Mouse (Mus musculus): ENCODE measurements around the gene Fam187a. TPM values are rescaled to one million over a fixed set of nuclear protein-coding genes. Genes with fewer than 3 reads are reported as not detected.

Fam187a gene
- total RNA-seq (2018; cell fraction: chromatin; rRNA removed) = not detected
- total RNA-seq (2018; cell fraction: cytosol; rRNA removed) = not detected
- not detected for total RNA-seq (2018; cell fraction: nucleus; rRNA removed)
- polyA plus RNA-seq (2018) = not detected in 3 replicates

DNA sequence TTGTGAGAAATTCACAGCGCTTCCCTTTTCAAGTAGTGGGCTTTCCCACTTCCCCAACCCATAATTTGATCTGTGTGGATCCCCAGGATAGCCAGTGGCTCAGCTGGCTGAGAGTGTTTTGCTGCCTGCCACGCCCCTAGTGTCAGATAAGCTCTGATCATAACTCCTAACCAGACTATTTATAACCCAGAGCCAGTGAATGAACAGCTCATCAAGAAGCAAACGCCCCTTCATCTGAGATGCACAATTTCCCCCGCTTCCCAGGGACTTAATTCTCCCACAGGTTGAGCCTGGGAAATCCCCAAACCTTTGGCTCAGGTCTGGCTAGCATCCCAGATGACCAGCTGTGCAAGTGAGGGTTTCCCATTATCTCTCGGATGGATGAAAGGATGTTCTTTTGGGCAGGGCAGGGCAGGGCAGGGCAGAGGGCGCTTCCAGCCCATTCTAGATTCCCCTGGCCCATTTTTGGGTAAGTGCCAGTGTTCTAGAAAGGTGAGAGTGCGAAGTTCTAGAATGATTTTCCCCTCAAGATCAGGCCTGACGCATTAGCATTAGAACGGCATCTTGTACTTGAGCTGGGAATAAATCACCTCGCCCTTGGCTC lies at the start of gene Fam187a:
Gene Fam187a, plus strand, starts transcription at position 554 of the 604 bp plus-strand sequence.
- 70% methylated on average over 10 of the region's 10 CpGs for WGBS (ENCODE audit: missing documents)
- Histone ChIP-seq H3K4me3 (ENCODE audit: inconsistent target) (no peak within 1 kb of the TSS), H3K79me2 (ENCODE audit: inconsistent target) (peaks cover 9% of the 10 kb centered on the region), H3K27ac (no peak within 1 kb of the TSS), H3K36me3 (ENCODE audit: inconsistent target) (no peaks in the 10 kb centered on the region)

DNA sequence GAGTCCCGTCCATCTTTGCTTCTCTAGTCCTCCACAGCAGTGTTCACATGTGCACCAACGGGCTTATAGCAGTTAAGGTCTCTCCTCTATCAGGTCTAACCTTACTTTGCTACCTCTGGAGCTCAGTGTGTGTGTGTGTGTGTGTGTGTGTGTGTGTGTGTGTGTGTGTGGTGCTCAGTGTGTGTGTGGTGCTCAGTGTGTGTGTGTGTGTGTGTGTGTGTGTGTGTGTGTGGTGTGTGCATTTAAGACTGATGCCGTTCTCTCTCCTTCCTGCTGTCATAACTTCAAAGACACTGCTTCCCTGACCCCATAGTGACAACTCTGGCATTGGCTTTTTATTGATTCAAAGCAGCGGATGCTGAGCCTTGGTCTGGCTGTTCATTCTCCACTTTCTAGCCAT lies 49.4 kb upstream of the Fam187a start, which contains the start of gene Higd1b:
Gene Higd1b, plus strand, starts transcription at position 301 of the 400 bp plus-strand sequence.
- peaks cover 27% of the 10 kb centered on the region; the same call in 1 of the 2 replicates for H3K36me3 ChIP-seq (ENCODE audit: inconsistent target)
- no peak within 1 kb of the TSS for H3K4me3 ChIP-seq (ENCODE audit: inconsistent target)
- H3K27ac ChIP-seq = no peak within 1 kb of the TSS
- no peaks in the 10 kb centered on the region for H3K79me2 ChIP-seq (ENCODE audit: inconsistent target)
- WGBS (ENCODE audit: missing documents) = 78% methylated on average over 4 of the region's 4 CpGs

DNA sequence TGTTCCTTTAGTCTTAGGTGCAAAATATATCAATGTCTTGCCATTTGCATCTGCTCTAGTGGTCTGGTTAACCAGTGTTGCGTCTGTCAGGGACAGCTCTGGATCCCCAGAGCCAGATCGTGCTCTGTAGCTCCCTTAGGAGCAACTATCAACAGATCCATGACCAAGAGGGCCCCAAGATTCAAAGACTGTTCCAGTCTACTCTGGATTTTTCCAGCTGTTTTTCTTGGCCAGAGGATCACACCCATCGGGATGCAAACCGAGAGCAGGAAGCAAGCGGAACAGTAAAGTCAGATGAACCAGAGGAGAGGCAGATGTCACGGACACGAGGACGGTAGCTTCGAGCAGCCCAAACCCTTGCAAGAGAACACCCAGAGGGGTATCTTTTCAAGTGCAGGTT lies 48.8 kb upstream of the Fam187a start:
- Histone ChIP-seq H3K79me2 (ENCODE audit: inconsistent target) (no peaks in the 10 kb centered on the region), H3K4me3 (ENCODE audit: inconsistent target) (no peak overlapping the region), H3K36me3 (ENCODE audit: inconsistent target) (peaks cover 33% of the 10 kb centered on the region), H3K27ac (no peak overlapping the region)
- 91% methylated on average over 9 of the region's 9 CpGs for WGBS (ENCODE audit: missing documents)

DNA sequence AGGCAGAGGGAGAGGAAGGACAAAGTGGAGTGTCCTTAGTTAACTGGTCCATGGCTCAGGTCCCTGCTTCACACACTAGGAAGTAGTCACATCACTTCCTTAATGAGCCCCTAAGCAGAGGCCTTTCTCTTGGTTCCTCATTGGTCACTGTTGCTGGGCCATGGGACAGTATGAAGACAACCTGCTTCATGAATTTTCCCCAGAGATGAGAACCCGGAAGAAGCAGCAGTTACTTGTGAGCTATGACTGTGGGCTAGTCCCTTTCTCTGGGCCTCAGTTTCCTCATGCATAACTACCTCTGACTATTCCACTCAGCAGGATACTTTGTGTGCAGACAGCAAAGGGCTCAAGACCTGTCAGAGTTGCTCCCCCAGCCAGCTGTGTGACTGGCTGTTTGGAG lies 47.6 kb upstream of the Fam187a start:
- no peaks in the 10 kb centered on the region for H3K79me2 ChIP-seq (ENCODE audit: inconsistent target)
- H3K4me3 ChIP-seq (ENCODE audit: inconsistent target) = no peak overlapping the region
- peaks cover 43% of the 10 kb centered on the region for H3K36me3 ChIP-seq (ENCODE audit: inconsistent target)
- 92% methylated on average over 1 of the region's 1 CpGs for WGBS (ENCODE audit: missing documents)
- H3K27ac ChIP-seq = no peak overlapping the region

DNA sequence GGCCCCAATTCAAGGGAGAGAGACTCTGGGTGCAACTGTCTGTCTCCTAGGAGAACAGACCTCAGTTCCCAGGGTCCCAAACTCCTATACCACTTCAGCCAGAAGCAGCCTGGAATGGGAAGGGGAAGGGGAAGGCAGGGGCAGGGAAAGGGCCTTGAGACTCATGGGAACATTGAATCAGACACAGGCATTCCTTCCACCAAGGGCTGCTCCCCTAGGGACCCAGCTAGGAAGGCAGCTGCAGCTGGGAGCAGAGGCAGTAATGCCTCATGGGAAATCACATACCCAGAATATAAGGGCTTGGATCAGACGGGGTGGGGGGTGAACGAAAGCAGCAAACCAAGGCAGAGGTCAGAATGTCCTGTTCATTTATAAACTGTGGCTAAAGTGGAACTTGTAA lies 46.8 kb upstream of the Fam187a start:
- no peaks in the 10 kb centered on the region for H3K79me2 ChIP-seq (ENCODE audit: inconsistent target)
- H3K27ac ChIP-seq = no peak overlapping the region
- peaks cover 51% of the 10 kb centered on the region for H3K36me3 ChIP-seq (ENCODE audit: inconsistent target)
- no peak overlapping the region for H3K4me3 ChIP-seq (ENCODE audit: inconsistent target)
- 100% methylated on average over 2 of the region's 2 CpGs for WGBS (ENCODE audit: missing documents)

DNA sequence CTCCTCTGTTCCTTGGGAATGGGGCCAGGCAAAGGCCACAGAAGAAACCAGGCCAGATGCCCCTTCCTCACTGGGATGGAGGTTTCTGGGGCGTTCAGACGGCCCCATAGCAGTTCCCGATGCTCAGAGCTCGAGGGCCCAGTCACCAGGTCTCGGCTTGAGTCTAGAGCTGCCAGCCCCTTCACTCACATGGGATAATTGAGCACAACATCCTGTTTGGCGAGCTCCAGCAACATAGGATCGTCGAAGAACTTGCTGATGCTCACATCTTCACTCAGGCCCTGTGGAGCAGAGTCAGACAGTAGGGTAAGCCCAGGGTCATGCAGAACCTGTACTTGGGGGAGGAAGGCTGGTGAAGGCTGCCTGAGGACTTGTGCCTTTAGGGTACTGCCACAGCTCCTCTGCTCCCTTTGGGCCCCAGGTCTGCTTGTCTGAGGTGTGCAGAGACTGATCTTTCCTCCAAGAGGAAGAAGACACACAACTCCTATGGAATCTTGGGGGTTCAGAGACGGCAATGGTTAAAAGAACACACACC lies 46.3 kb upstream of the Fam187a start:
- Histone ChIP-seq H3K36me3 (ENCODE audit: inconsistent target) (peaks cover 56% of the 10 kb centered on the region), H3K27ac (no peak overlapping the region), H3K4me3 (ENCODE audit: inconsistent target) (no peak overlapping the region), H3K79me2 (ENCODE audit: inconsistent target) (no peaks in the 10 kb centered on the region)
- 92% methylated on average over 9 of the region's 9 CpGs for WGBS (ENCODE audit: missing documents)

DNA sequence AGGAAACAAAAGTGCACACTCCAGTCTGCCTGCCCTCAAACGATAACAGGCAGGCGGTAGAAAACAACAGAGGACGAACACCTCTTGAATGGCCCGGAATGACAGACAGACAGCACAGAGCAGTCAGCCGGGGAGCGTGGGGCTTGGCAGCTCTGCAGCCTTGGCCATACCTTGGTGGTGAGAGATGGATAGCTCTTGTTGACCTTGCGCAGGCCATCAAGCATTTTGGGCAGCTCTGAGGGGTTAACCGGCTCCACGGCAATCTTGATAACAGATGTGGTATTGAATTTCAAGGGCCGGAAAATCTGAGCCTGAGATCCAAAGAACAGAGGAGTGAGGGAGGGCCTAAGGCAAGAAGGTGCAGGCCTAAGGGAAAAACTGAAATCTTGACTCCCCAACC lies 39.0 kb upstream of the Fam187a start:
- WGBS (ENCODE audit: missing documents) = 97% methylated on average over 10 of the region's 10 CpGs
- no peak overlapping the region for H3K4me3 ChIP-seq (ENCODE audit: inconsistent target)
- no peaks in the 10 kb centered on the region for H3K79me2 ChIP-seq (ENCODE audit: inconsistent target)
- H3K36me3 ChIP-seq (ENCODE audit: inconsistent target) = peaks cover 90% of the 10 kb centered on the region
- H3K27ac ChIP-seq = no peak overlapping the region

DNA sequence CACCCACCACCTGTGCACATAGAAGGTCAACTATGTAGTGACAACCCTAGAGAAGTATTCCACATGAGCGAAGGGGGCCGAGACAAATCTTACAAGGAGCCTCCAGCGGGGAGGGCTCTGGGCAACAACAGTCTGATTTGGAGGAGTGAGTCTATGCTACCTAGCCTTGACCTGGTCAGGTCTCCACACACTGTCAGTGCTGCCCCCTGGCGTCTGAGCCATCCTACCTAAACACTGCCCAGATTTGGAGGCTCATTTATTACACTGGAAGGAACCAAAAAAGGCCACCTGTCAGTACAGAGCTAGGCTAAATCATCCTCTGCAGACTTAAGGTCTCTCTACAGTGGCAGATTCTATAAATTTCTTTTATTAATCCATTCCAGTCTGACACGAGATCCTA lies 33.1 kb upstream of the Fam187a start:
- Histone ChIP-seq H3K4me3 (ENCODE audit: inconsistent target) (no peak overlapping the region), H3K36me3 (ENCODE audit: inconsistent target) (peaks cover 58% of the 10 kb centered on the region), H3K27ac (no peak overlapping the region), H3K79me2 (ENCODE audit: inconsistent target) (no peaks in the 10 kb centered on the region)
- 81% methylated on average over 5 of the region's 5 CpGs for WGBS (ENCODE audit: missing documents)

DNA sequence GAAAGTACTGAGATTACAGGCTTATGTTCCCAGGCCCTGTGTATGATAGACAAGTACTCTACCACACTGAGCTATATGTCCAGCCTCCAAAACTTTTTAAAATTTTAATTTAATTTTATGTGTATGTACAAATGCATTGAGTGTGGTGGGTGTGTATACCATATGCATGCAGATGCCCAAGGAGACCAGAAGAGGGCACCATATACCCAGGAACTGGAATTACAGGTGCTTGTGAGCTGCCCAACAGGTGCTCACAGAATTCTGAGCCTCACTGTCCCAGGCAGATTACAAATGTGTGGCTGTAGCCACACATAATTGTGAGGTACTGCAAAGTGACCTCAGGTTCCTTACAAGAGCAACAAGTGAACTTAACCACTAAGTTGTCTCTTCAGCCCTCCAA lies 31.2 kb upstream of the Fam187a start:
- peaks cover 59% of the 10 kb centered on the region for H3K36me3 ChIP-seq (ENCODE audit: inconsistent target)
- no peaks in the 10 kb centered on the region for H3K79me2 ChIP-seq (ENCODE audit: inconsistent target)
- no peak overlapping the region for H3K4me3 ChIP-seq (ENCODE audit: inconsistent target)
- no peak overlapping the region for H3K27ac ChIP-seq

DNA sequence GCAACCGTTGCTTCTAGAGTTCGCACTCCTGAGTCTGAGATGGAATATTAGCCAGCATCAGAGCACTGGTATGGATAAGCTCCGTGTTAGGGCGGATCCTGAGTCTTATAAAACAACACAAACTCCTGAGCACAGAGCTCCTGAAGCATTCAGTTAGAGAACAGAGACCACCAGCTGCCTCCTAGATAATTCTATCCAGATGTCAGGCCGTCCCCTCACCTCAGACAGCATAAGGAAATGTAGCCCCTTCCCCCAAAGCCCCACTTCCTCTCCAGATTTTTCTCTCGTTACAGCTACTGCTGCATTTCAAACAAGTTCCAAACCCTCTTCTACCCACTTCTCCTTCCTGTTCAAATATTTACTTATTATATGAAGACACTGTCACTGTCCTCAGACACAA lies 29.0 kb upstream of the Fam187a start:
- H3K4me3 ChIP-seq (ENCODE audit: inconsistent target) = no peak overlapping the region
- H3K27ac ChIP-seq = no peak overlapping the region
- peaks cover 63% of the 10 kb centered on the region for H3K36me3 ChIP-seq (ENCODE audit: inconsistent target)
- WGBS (ENCODE audit: missing documents) = 77% methylated on average over 6 of the region's 6 CpGs
- H3K79me2 ChIP-seq (ENCODE audit: inconsistent target) = no peaks in the 10 kb centered on the region

DNA sequence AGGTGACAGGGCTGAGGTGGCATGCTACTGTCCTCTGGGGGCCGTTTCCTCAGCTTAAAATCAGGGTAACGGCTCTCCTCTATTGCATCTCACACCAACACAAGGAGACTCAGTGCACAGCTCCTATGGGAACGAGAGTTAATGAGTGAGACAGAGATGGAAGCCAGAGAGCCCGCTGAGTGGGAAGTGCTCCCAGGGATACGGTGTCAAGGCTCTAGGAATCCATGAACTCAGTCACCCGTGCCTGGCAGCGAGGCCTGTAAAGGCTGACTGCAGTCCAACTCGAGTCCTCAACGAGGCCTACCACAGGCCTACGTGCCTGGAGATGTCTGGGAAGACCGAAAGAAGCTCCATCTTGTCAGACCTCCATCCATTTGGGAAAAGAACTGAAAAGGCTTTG lies 26.0 kb upstream of the Fam187a start:
- no peak overlapping the region for H3K4me3 ChIP-seq (ENCODE audit: inconsistent target)
- WGBS (ENCODE audit: missing documents) = 96% methylated on average over 10 of the region's 11 CpGs
- H3K36me3 ChIP-seq (ENCODE audit: inconsistent target) = peaks cover 58% of the 10 kb centered on the region
- H3K79me2 ChIP-seq (ENCODE audit: inconsistent target) = no peaks in the 10 kb centered on the region
- no peak overlapping the region for H3K27ac ChIP-seq

DNA sequence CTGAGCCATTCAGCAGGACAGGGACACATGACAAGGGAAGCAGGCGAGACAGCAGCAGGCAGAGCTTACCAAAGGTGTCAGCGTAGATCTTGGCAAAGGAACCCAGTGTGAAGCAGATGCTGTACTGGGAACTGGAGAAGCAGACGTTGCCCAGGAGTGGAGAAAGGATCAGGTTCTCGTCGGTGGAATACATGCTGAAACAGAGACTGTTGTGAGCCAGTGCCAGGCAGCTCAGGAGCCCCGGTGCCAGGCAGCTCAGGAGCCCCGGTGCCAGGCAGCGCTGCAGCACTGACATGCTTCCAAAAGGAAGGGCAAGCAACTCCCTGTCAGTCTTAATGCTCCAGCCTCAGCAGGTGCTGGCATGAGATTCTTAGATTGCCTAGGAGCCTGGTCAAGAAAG lies 25.0 kb upstream of the Fam187a start:
- Histone ChIP-seq H3K79me2 (ENCODE audit: inconsistent target) (no peaks in the 10 kb centered on the region), H3K27ac (no peak overlapping the region), H3K4me3 (ENCODE audit: inconsistent target) (no peak overlapping the region), H3K36me3 (ENCODE audit: inconsistent target) (peaks cover 53% of the 10 kb centered on the region)
- 97% methylated on average over 8 of the region's 8 CpGs for WGBS (ENCODE audit: missing documents)

DNA sequence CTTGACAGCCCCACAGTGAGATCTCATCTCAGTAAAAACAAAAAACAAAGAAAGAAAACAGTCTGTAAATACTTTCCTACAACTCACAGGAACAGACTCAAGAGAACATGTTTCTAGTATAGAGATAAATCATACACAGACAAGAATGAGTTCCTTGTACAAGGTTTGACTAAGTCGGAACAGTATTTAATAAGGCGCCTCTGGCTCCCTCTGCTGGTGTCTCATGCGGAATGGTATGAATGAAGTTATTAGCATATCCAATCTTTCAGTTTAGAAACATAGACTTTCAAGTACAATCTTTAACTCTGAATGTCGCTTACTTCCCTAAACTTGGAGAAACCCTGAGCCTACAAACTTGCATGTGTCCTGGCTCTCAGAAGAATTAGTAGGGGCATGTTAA lies 20.7 kb upstream of the Fam187a start:
- H3K4me3 ChIP-seq (ENCODE audit: inconsistent target) = no peak overlapping the region
- no peak overlapping the region for H3K27ac ChIP-seq
- peaks cover 54% of the 10 kb centered on the region for H3K36me3 ChIP-seq (ENCODE audit: inconsistent target)
- no peaks in the 10 kb centered on the region for H3K79me2 ChIP-seq (ENCODE audit: inconsistent target)
- 28% methylated on average over 4 of the region's 4 CpGs for WGBS (ENCODE audit: missing documents)

DNA sequence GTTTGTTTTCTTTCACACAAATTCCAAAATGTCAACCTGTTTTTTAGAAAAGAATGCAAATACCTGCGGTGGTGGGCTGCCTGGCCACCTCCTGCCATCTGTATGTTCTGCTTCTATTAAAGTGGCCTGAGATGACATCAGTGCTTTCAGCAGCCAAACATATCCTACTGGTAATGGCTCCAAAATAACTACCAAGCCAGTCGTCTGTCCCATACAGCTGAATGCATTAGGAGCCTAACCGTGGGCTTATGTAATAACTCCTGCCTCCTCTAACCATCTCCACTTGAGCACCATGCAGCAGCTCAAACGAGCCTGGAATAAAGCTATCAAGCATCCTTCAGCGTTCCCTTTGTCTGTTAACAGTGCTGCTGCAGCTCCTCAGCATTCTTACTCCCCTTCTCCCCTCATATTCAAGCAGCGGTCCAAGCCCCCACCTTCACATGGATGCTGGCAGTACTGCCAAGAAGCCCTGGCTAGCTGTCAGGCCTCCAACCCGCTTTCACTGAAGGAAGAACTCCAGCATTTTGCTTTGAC lies 10.1 kb upstream of the Fam187a start:
- Histone ChIP-seq H3K36me3 (ENCODE audit: inconsistent target) (peaks cover 48% of the 10 kb centered on the region; the same call in 1 of the 2 replicates), H3K4me3 (ENCODE audit: inconsistent target) (no peak overlapping the region), H3K79me2 (ENCODE audit: inconsistent target) (peaks cover 17% of the 10 kb centered on the region), H3K27ac (no peak overlapping the region)
- 93% methylated on average over 7 of the region's 7 CpGs for WGBS (ENCODE audit: missing documents)

DNA sequence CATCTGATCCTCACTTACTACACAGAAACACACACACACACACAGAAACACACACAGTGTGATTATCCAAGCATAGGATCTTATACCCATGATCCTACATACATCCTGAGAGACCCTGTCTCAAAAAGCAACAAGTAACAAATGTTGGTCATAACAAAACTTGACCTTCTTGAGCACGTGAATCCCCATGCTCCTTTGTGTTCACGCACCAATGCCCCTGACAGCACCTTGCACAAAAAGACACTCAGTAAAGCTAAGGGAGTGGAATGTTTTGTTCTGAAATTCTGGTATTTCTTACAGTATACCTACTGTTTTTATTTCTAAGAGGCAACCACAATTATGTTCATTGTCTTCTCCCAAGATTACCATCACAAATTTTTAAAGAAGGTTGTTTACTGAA lies 5.4 kb upstream of the Fam187a start:
- H3K27ac ChIP-seq = no peak overlapping the region
- 96% methylated on average over 2 of the region's 2 CpGs for WGBS (ENCODE audit: missing documents)
- peaks cover 24% of the 10 kb centered on the region for H3K79me2 ChIP-seq (ENCODE audit: inconsistent target)
- H3K36me3 ChIP-seq (ENCODE audit: inconsistent target) = peaks cover 20% of the 10 kb centered on the region; the same call in 1 of the 2 replicates
- H3K4me3 ChIP-seq (ENCODE audit: inconsistent target) = no peak overlapping the region

Measured in macrophage (primary cell).